Mouse (Mus musculus) liver, embryonic 15.5 days (tissue): ENCODE measurements around the gene Sap30l. TPM values are rescaled to one million over a fixed set of nuclear protein-coding genes. Genes with fewer than 3 reads are reported as not detected.

ENCODE experiments used
- ATAC-seq: fragments of 200-750 bp; cut with Nextera tagmentation; 2 replicates; pipeline ENCODE4 v1.8.0; 2017; ENCODE audit warnings: moderate number of reproducible peaks, mild to moderate bottlenecking, moderate library complexity; ENCODE audit not compliant: insufficient read depth
- H3K27ac ChIP-seq: fragments of 300-500 bp; sonication (generic); replicated peaks from 2 replicates; pipeline ENCODE4 v1.5.1; 2015; ENCODE audit warnings: mild to moderate bottlenecking, inconsistent platforms
- H3K27me3 ChIP-seq: fragments of 300-500 bp; sonication (generic); 2 replicates; pipeline ENCODE4 v1.6.1; 2015; ENCODE audit warnings: mild to moderate bottlenecking, inconsistent platforms
- H3K36me3 ChIP-seq: fragments of 300-500 bp; sonication (generic); replicated peaks from 2 replicates; pipeline ENCODE4 v1.6.1; 2015; ENCODE audit warnings: moderate library complexity, mild to moderate bottlenecking, inconsistent platforms
- H3K4me1 ChIP-seq: fragments of 300-500 bp; sonication (generic); replicated peaks from 2 replicates; pipeline ENCODE4 v1.6.1; 2015; ENCODE audit warnings: inconsistent platforms
- H3K4me2 ChIP-seq: fragments of 300-500 bp; sonication (generic); 2 replicates; pipeline ENCODE4 v1.6.1; 2015; ENCODE audit warnings: moderate library complexity, mild to moderate bottlenecking, inconsistent platforms
- H3K4me3 ChIP-seq: fragments of 300-500 bp; sonication (generic); replicated peaks from 2 replicates; pipeline ENCODE4 v1.5.1; 2015; ENCODE audit warnings: mild to moderate bottlenecking, inconsistent platforms
- H3K9ac ChIP-seq: fragments of 300-500 bp; sonication (generic); 2 replicates; pipeline ENCODE4 v1.6.1; 2015; ENCODE audit warnings: moderate library complexity, mild to moderate bottlenecking, inconsistent platforms
- H3K9me3 ChIP-seq: fragments of 300-500 bp; sonication (generic); replicated peaks from 2 replicates; pipeline ENCODE4 v1.6.1; 2016; ENCODE audit warnings: inconsistent platforms
- WGBS: fragments of 180-500 bp; shearing (Covaris S2); methylation state at CpG from one replicate; pipeline ENCODE4 v1.1.7; 2015; ENCODE audit warnings: mixed read lengths; ENCODE audit not compliant: insufficient replicate concordance; 5-methylcytosine and 5-hydroxymethylcytosine counted together
- polyA plus RNA-seq: library from polyadenylated mRNA; unstranded; fragments of >200 nt; fragmentation: Nextera tagmentation; extraction: Ambion mirVana; gene quantifications from 2 replicates; pipeline ENCODE4 v1.2.1, GENCODE M21; 2015

Gene Sap30l
- polyA plus RNA-seq, 1 experiment from 2014 or later, result 2.8 TPM

DNA sequence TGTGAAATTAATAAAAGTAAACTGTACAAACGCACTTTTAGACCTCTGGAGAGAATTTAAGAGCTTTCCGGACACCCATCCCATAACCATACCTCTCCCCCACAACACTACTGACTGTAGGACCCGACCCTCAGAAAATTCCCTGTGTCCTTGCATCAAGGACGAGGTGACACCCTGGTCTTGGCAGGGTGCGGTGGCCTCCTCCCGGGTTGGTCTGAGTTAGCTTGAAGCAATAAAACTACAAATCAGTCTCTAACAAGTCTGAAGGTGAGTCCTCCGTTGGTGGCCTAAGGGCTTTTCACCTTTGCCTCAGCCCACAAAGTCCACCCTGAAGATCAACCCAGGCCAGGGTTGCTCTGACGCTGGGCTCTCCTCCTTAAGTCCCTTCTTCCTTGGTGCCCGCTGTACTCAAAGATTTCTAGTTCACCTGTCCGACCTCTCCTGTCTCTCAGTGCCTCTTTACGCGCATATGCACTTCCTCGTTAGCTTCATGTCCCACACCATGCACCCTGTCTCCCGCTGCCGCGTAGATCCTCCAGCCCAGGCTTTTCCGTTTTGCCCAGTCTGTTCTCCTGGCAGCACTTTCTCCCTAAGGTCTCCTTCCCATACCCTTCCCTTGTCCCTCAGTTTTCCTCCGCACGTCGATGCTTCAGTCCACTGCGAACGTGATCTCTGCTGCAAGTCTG lies 1.0 kb upstream of the Sap30l start:
- Histone ChIP-seq H3K9ac (peak overlapping the region; percentile 73), H3K9me3 (no peaks in the 10 kb centered on the region), H3K27me3 (peaks cover 59% of the 10 kb centered on the region), H3K4me2 (peak overlapping the region; percentile 99), H3K4me1 (peaks cover 33% of the 10 kb centered on the region), H3K36me3 (no peaks in the 10 kb centered on the region), H3K4me3 (peak overlapping the region; percentile 85), H3K27ac (no peak overlapping the region)
- ATAC-seq, result no peak
- WGBS, result 15% methylated on average over 22 of the region's 22 CpGs

GRCm38 (mm10) chr11:57801766-57802510 lies 501 bp downstream of the Sap30l start:
- no peaks in the 10 kb centered on the region for H3K36me3 ChIP-seq
- H3K4me2 ChIP-seq, result peak overlapping the region; percentile 99
- H3K9ac ChIP-seq, result peak overlapping the region; percentile 84
- WGBS, result under 1% methylated on average over 83 of the region's 85 CpGs
- H3K27me3 ChIP-seq, result peaks cover 52% of the 10 kb centered on the region
- no peaks in the 10 kb centered on the region for H3K9me3 ChIP-seq
- ATAC-seq, result peak; percentile 40
- H3K4me1 ChIP-seq, result peaks cover 33% of the 10 kb centered on the region
- H3K27ac ChIP-seq, result 0 out of 2 replicates have a peak overlapping the region, but pooled peaks have one; percentile 16
- H3K4me3 ChIP-seq, result peak overlapping the region; percentile 85

- Histone ChIP-seq H3K36me3 (no peaks in the 10 kb centered on the region), H3K4me1 (peaks cover 33% of the 10 kb centered on the region), H3K4me2 (peak overlapping the region; percentile 99), H3K27me3 (peaks cover 51% of the 10 kb centered on the region), H3K9ac (peak overlapping the region; percentile 84), H3K4me3 (peak overlapping the region; percentile 85), H3K27ac (no peak overlapping the region), H3K9me3 (no peaks in the 10 kb centered on the region)
- ATAC-seq, result no peak
- 2% methylated on average over 18 of the region's 18 CpGs for WGBS
These were observed 1.1 kb downstream of the Sap30l start for GRCm38 (mm10) chr11:57802511-57802870.

GRCm38 (mm10) chr11:57805047-57805446 lies 3.6 kb downstream of the Sap30l start:
- Histone ChIP-seq H3K9ac (no peak overlapping the region), H3K4me2 (no peak overlapping the region), H3K27me3 (peaks cover 41% of the 10 kb centered on the region), H3K9me3 (no peaks in the 10 kb centered on the region), H3K36me3 (0 out of 2 replicates have a peak, but pooled peaks cover 11% of the 10 kb centered on the region), H3K4me1 (peaks cover 31% of the 10 kb centered on the region), H3K4me3 (no peak overlapping the region), H3K27ac (no peak overlapping the region)
- WGBS, result 41% methylated on average over 3 of the region's 3 CpGs
- ATAC-seq, result no peak

- no peak for ATAC-seq
These were observed 7.7 kb downstream of the Sap30l start for GRCm38 (mm10) chr11:57809017-57809731.

GRCm38 (mm10) chr11:57809732-57810098 lies 8.3 kb downstream of the Sap30l start:
- H3K9ac ChIP-seq, result no peak overlapping the region
- H3K27me3 ChIP-seq, result 0 out of 2 replicates have a peak, but pooled peaks cover 1% of the 10 kb centered on the region
- 75% methylated on average over 8 of the region's 8 CpGs for whole genome bisulfite sequencing
- H3K4me3 ChIP-seq, result no peak overlapping the region
- H3K4me2 ChIP-seq, result no peak overlapping the region
- no peaks in the 10 kb centered on the region for H3K9me3 ChIP-seq
- peaks cover 14% of the 10 kb centered on the region; the same call in 1 of the 2 replicates for H3K36me3 ChIP-seq
- H3K4me1 ChIP-seq, result peaks cover 22% of the 10 kb centered on the region
- H3K27ac ChIP-seq, result no peak overlapping the region
- ATAC-seq, result no peak

More at GRCm38 (mm10) chr11:57809017-57809731, 7.7 kb downstream of the Sap30l start:
- 87% methylated on average over 17 of the region's 17 CpGs for WGBS
- Histone ChIP-seq H3K4me2 (no peak overlapping the region), H3K9ac (no peak overlapping the region), H3K27me3 (peaks cover 4% of the 10 kb centered on the region), H3K4me3 (no peak overlapping the region), H3K36me3 (peaks cover 14% of the 10 kb centered on the region; the same call in 1 of the 2 replicates), H3K4me1 (peaks cover 21% of the 10 kb centered on the region), H3K9me3 (no peaks in the 10 kb centered on the region), H3K27ac (no peak overlapping the region)

DNA sequence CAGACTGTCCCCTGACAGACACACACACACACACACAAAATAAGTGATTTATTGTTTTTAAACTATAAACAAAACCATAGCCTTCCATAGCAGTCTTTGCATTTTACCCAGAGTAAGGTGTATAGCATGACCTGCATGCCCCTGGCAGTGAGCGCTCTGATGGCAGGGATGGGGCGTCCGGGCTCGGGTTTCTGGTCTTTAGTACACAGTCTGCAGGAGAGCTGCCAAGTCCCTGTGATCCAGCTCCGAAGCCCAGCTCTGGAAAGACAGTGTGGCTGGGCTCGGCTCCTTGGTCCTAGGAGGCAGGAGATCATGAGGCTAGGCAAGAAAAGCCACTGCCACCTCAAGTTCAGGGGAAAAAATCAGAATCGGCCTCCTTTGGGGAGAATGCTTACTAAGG lies 9.6 kb downstream of the Sap30l start:
- H3K9me3 ChIP-seq, result no peaks in the 10 kb centered on the region
- 73% methylated on average over 7 of the region's 7 CpGs for WGBS
- no peak overlapping the region for H3K4me3 ChIP-seq
- no peak overlapping the region for H3K9ac ChIP-seq
- H3K27ac ChIP-seq, result no peak overlapping the region
- H3K4me2 ChIP-seq, result no peak overlapping the region
- no peaks in the 10 kb centered on the region for H3K27me3 ChIP-seq
- peaks cover 30% of the 10 kb centered on the region for H3K4me1 ChIP-seq
- H3K36me3 ChIP-seq, result peaks cover 14% of the 10 kb centered on the region; the same call in 1 of the 2 replicates
- ATAC-seq, result no peak

DNA sequence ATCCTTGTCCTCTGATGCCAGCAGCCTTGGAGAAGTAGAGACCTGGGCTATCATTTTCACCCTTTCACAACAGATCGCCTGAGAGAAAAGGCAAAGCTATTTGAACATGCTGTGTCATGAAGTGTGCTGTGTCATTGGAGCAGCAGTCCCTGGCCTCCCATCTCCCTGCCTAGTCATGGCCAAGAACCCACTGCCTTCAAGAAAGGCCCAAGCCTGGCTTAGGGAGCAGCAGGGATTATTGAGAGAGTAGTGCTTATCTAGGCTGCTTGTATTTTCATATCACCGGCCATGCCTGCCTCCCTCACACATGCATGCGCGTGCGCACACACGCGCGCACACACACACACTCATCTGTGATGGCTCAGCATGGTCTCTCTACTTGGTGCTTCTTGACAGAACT lies 10.8 kb downstream of the Sap30l start:
- WGBS, result 77% methylated on average over 8 of the region's 8 CpGs
- Histone ChIP-seq H3K27me3 (no peaks in the 10 kb centered on the region), H3K9ac (no peak overlapping the region), H3K9me3 (no peaks in the 10 kb centered on the region), H3K4me1 (peaks cover 30% of the 10 kb centered on the region), H3K4me2 (no peak overlapping the region), H3K36me3 (peaks cover 14% of the 10 kb centered on the region; the same call in 1 of the 2 replicates), H3K4me3 (no peak overlapping the region), H3K27ac (peak overlapping the region; percentile 72)
- peak; percentile 88 for ATAC-seq

GRCm38 (mm10) chr11:57813641-57814040 lies 12.2 kb downstream of the Sap30l start:
- H3K9ac ChIP-seq, result no peak overlapping the region
- no peak overlapping the region for H3K27ac ChIP-seq
- peaks cover 10% of the 10 kb centered on the region; the same call in 1 of the 2 replicates for H3K36me3 ChIP-seq
- no peaks in the 10 kb centered on the region for H3K9me3 ChIP-seq
- 0 out of 2 replicates have a peak, but pooled peaks cover 2% of the 10 kb centered on the region for H3K27me3 ChIP-seq
- no peak overlapping the region for H3K4me3 ChIP-seq
- no peak for ATAC-seq
- no peak overlapping the region for H3K4me2 ChIP-seq
- peaks cover 30% of the 10 kb centered on the region for H3K4me1 ChIP-seq
- 76% methylated on average over 3 of the region's 3 CpGs for WGBS

DNA sequence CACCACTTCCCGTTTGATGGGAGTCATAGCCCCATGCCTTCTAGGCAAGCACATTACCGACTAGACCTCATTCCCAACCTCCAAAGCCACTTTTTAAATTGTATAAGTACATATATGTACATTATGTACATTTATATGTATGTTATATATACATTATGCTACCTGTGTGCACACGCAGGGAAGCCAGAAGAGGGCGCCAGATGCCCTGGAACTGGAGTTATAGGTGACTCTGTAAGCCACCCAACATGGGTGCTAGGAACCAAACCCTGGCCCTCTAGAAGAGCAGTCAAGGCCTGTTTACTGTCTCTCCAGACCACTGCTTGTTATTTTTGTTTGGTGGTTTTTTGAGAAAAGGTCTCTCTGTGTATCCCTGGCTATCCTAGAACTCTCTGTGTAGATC lies 16.8 kb downstream of the Sap30l start:
- WGBS, result 69% methylated on average over 4 of the region's 4 CpGs
- Histone ChIP-seq H3K36me3 (no peaks in the 10 kb centered on the region), H3K9me3 (no peaks in the 10 kb centered on the region), H3K4me3 (no peak overlapping the region), H3K27ac (no peak overlapping the region), H3K9ac (no peak overlapping the region), H3K4me2 (no peak overlapping the region), H3K4me1 (peaks cover 13% of the 10 kb centered on the region; the same call in 1 of the 2 replicates), H3K27me3 (0 out of 2 replicates have a peak, but pooled peaks cover 3% of the 10 kb centered on the region)
- ATAC-seq, result no peak
